Mouse (Mus musculus) MEL (cell line): ENCODE results near the gene Izumo4. TPM values are rescaled to one million over a fixed set of nuclear protein-coding genes. Genes with fewer than 3 reads are reported as not detected.

ENCODE experiments used
- DNase-seq: peaks from one replicate; pipeline ENCODE4 v3.0.0; 2011; ENCODE audit warnings: low read depth, low spot score
- H3K27ac ChIP-seq: 2 replicates; pipeline ENCODE4 v1.5.1; 2012; ENCODE audit warnings: low read depth, mild to moderate bottlenecking, control low read depth, low read length, moderate library complexity; ENCODE audit not compliant: control insufficient read depth
- H3K27me3 ChIP-seq, 2 experiments: fragments of 150-350 bp in 1 of 2; sonication (generic) in 1 of 2; 2 replicates each; pipeline ENCODE4 v1.6.1; 2012; ENCODE audit warnings: low read length in 2 of 2, mild to moderate bottlenecking in 2 of 2, improper control_type of control experiment in 1 of 2, moderate library complexity in 1 of 2; ENCODE audit not compliant: insufficient read depth in 2 of 2, control insufficient read depth in 1 of 2
- H3K36me3 ChIP-seq, 2 experiments: 2 replicates each; pipeline ENCODE4 v1.6.1; 2012 to 2014; ENCODE audit warnings: low read length in 2 of 2, improper control_type of control experiment in 1 of 2, inconsistent platforms in 1 of 2, mild to moderate bottlenecking in 1 of 2; ENCODE audit not compliant: insufficient read depth in 2 of 2, control insufficient read depth in 1 of 2
- H3K4me1 ChIP-seq, 2 experiments: fragments of 150-350 bp in 1 of 2; sonication (generic) in 1 of 2; 2 replicates each; pipeline ENCODE4 v1.6.1; 2012; ENCODE audit warnings: low read length in 2 of 2, improper control_type of control experiment in 1 of 2, mild to moderate bottlenecking in 1 of 2; ENCODE audit not compliant: insufficient read depth in 2 of 2, control insufficient read depth in 1 of 2
- H3K4me3 ChIP-seq, 2 experiments: fragments of 150-350 bp in 1 of 2; sonication (generic) in 1 of 2; 2 replicates each; pipeline ENCODE4 v1.5.1; 2012; ENCODE audit warnings: low read depth in 2 of 2, low read length in 2 of 2, mild to moderate bottlenecking in 2 of 2, moderate library complexity in 2 of 2, control low read depth in 1 of 2, improper control_type of control experiment in 1 of 2; ENCODE audit not compliant: control insufficient read depth in 1 of 2, insufficient read depth in 1 of 2
- H3K79me2 ChIP-seq: 2 replicates; pipeline ENCODE4 v1.6.1; 2012; ENCODE audit warnings: mild to moderate bottlenecking, low read length, moderate library complexity; ENCODE audit not compliant: control insufficient read depth, poor library complexity, insufficient read depth
- H3K9ac ChIP-seq: 2 replicates; pipeline ENCODE4 v1.6.1; 2012; ENCODE audit warnings: low read depth, mild to moderate bottlenecking, control low read depth, low read length, moderate library complexity; ENCODE audit not compliant: control insufficient read depth, poor library complexity, severe bottlenecking
- H3K9me3 ChIP-seq: fragments of 150-350 bp; sonication (generic); replicated peaks from 2 replicates; pipeline ENCODE4 v1.6.1; 2012; ENCODE audit warnings: mild to moderate bottlenecking, low read length, improper control_type of control experiment, moderate library complexity; ENCODE audit not compliant: insufficient read depth
- CHD1 ChIP-seq: IDR thresholded peaks from 2 replicates; pipeline ENCODE4 v1.6.1; 2012; ENCODE audit warnings: low read depth, mild to moderate bottlenecking, inconsistent platforms, low read length, improper control_type of control experiment
- CHD2 ChIP-seq: IDR thresholded peaks from 2 replicates; pipeline ENCODE4 v1.6.1; 2011; ENCODE audit warnings: low read length, improper control_type of control experiment
- CTCF ChIP-seq, 3 experiments: IDR thresholded peaks in 2 of 3; conservative IDR thresholded peaks in 1 of 3; 2 replicates each; pipeline ENCODE4 v1.5.1; 2011 to 2012; ENCODE audit warnings: low read length in 3 of 3, low read depth in 2 of 3, mild to moderate bottlenecking in 2 of 3, improper control_type of control experiment in 1 of 3, inconsistent platforms in 1 of 3, mixed read lengths in 1 of 3, moderate library complexity in 1 of 3; ENCODE audit not compliant: control insufficient read depth in 1 of 3, insufficient read depth in 1 of 3, poor library complexity in 1 of 3, severe bottlenecking in 1 of 3
- E2F4 ChIP-seq: IDR thresholded peaks from 2 replicates; pipeline ENCODE4 v1.6.1; 2011; ENCODE audit warnings: low read depth, low read length, improper control_type of control experiment, borderline replicate concordance
- ELF1 ChIP-seq: IDR thresholded peaks from 2 replicates; pipeline ENCODE4 v1.6.1; 2014; ENCODE audit warnings: low read depth, mild to moderate bottlenecking, inconsistent platforms, low read length, improper control_type of control experiment, moderate library complexity
- EP300 ChIP-seq, 2 experiments: IDR thresholded peaks; 2 replicates each; pipeline ENCODE4 v1.6.1; 2011; ENCODE audit warnings: improper control_type of control experiment in 2 of 2, low read length in 2 of 2, low read depth in 1 of 2, mild to moderate bottlenecking in 1 of 2
- ETS1 ChIP-seq: IDR thresholded peaks from 2 replicates; pipeline ENCODE4 v1.6.1; 2012; ENCODE audit warnings: low read depth, mild to moderate bottlenecking, inconsistent platforms, low read length, improper control_type of control experiment, moderate library complexity
- GABPA ChIP-seq: IDR thresholded peaks from 2 replicates; pipeline ENCODE4 v1.6.1; 2012; ENCODE audit warnings: low read depth, mild to moderate bottlenecking, inconsistent platforms, low read length, improper control_type of control experiment, moderate library complexity
- GATA1 ChIP-seq: IDR thresholded peaks from 2 replicates; pipeline ENCODE4 v1.6.1; 2011; ENCODE audit warnings: low read depth, low read length, improper control_type of control experiment
- HCFC1 ChIP-seq: IDR thresholded peaks from 2 replicates; pipeline ENCODE4 v1.6.1; 2012; ENCODE audit warnings: low read depth, mild to moderate bottlenecking, inconsistent platforms, low read length, improper control_type of control experiment, moderate library complexity
- JUND ChIP-seq: IDR thresholded peaks from 2 replicates; pipeline ENCODE4 v1.6.1; 2011; ENCODE audit warnings: low read depth, mild to moderate bottlenecking, improper control_type of control experiment, low read length
- KAT2A ChIP-seq: conservative IDR thresholded peaks from 2 replicates; pipeline ENCODE4 v1.6.1; 2012; ENCODE audit warnings: low read depth, low read length, improper control_type of control experiment, inconsistent platforms
- MAFK ChIP-seq: IDR thresholded peaks from 2 replicates; pipeline ENCODE4 v1.6.1; 2011; ENCODE audit warnings: low read depth, mild to moderate bottlenecking, low read length, improper control_type of control experiment, borderline replicate concordance
- MAX ChIP-seq: IDR thresholded peaks from 2 replicates; pipeline ENCODE4 v1.6.1; 2011; ENCODE audit warnings: low read length, improper control_type of control experiment
- MAZ ChIP-seq: IDR thresholded peaks from 2 replicates; pipeline ENCODE4 v1.6.1; 2012; ENCODE audit warnings: low read depth, mild to moderate bottlenecking, inconsistent platforms, low read length, improper control_type of control experiment
- MEF2A ChIP-seq: IDR thresholded peaks from 2 replicates; pipeline ENCODE4 v1.6.1; 2014; ENCODE audit warnings: low read depth, mild to moderate bottlenecking, inconsistent platforms, low read length, improper control_type of control experiment; ENCODE audit not compliant: poor library complexity, insufficient replicate concordance, severe bottlenecking; ENCODE audit errors: extremely low read depth
- MYC ChIP-seq: IDR thresholded peaks from 2 replicates; pipeline ENCODE4 v1.6.1; 2011; ENCODE audit warnings: low read depth, mild to moderate bottlenecking, low read length, improper control_type of control experiment, moderate library complexity
- NRF1 ChIP-seq: IDR thresholded peaks from 2 replicates; pipeline ENCODE4 v1.6.1; 2014; ENCODE audit warnings: low read depth, mild to moderate bottlenecking, inconsistent platforms, low read length, improper control_type of control experiment, moderate library complexity; ENCODE audit not compliant: poor library complexity, insufficient read depth, severe bottlenecking
- POLR2A ChIP-seq, 2 experiments: IDR thresholded peaks; 2 replicates each; pipeline ENCODE4 v1.6.1; 2011 to 2012; ENCODE audit warnings: low read length in 2 of 2, mild to moderate bottlenecking in 2 of 2, control low read depth in 1 of 2, improper control_type of control experiment in 1 of 2, low read depth in 1 of 2, moderate library complexity in 1 of 2; ENCODE audit not compliant: control insufficient read depth in 1 of 2, insufficient read depth in 1 of 2, poor library complexity in 1 of 2
- POLR2AphosphoS5 ChIP-seq: IDR thresholded peaks from 2 replicates; pipeline ENCODE4 v1.6.1; 2012; ENCODE audit warnings: low read depth, borderline replicate concordance, mild to moderate bottlenecking, inconsistent platforms, low read length, moderate library complexity, mixed read lengths
- SMC3 ChIP-seq: IDR thresholded peaks from 2 replicates; pipeline ENCODE4 v1.6.1; 2011; ENCODE audit warnings: low read depth, low read length, improper control_type of control experiment
- TAL1 ChIP-seq: IDR thresholded peaks from 2 replicates; pipeline ENCODE4 v1.6.1; 2012; ENCODE audit warnings: mild to moderate bottlenecking, inconsistent platforms, low read length, moderate library complexity, mixed read lengths
- TBP ChIP-seq: IDR thresholded peaks from 2 replicates; pipeline ENCODE4 v1.8.0; 2011; ENCODE audit warnings: low read depth, low read length, improper control_type of control experiment
- TCF12 ChIP-seq: IDR thresholded peaks from 2 replicates; pipeline ENCODE4 v1.6.1; 2014; ENCODE audit warnings: low read depth, mild to moderate bottlenecking, inconsistent platforms, low read length, improper control_type of control experiment, moderate library complexity
- UBTF ChIP-seq: IDR thresholded peaks from 2 replicates; pipeline ENCODE4 v1.6.1; 2012; ENCODE audit warnings: low read depth, mild to moderate bottlenecking, inconsistent platforms, low read length, improper control_type of control experiment, moderate library complexity, borderline replicate concordance; ENCODE audit not compliant: insufficient read depth
- USF1 ChIP-seq: IDR thresholded peaks from 2 replicates; pipeline ENCODE4 v1.6.1; 2014; ENCODE audit warnings: low read depth, mild to moderate bottlenecking, inconsistent platforms, low read length, improper control_type of control experiment, moderate library complexity
- USF2 ChIP-seq, 2 experiments: IDR thresholded peaks; 2 replicates each; pipeline ENCODE4 v1.6.1; 2011 to 2012; ENCODE audit warnings: improper control_type of control experiment in 2 of 2, low read length in 2 of 2, borderline replicate concordance in 1 of 2, inconsistent platforms in 1 of 2, low read depth in 1 of 2, mild to moderate bottlenecking in 1 of 2; ENCODE audit not compliant: insufficient read depth in 1 of 2
- ZC3H11A ChIP-seq: IDR thresholded peaks from 2 replicates; pipeline ENCODE4 v1.6.1; 2012; ENCODE audit warnings: low read depth, mild to moderate bottlenecking, inconsistent platforms, low read length, improper control_type of control experiment
- ZKSCAN1 ChIP-seq: IDR thresholded peaks from 2 replicates; pipeline ENCODE4 v1.6.1; 2012; ENCODE audit warnings: low read depth, mild to moderate bottlenecking, inconsistent platforms, low read length, improper control_type of control experiment, moderate library complexity
- polyA plus RNA-seq, 2 experiments: library from polyadenylated mRNA; stranded (reverse) in 1 of 2; unstranded in 1 of 2; fragments of >175 nt in 1 of 2; fragments of >200 nt in 1 of 2; gene quantifications; 2 replicates each; pipeline versions ENCODE4 v1.2.1 to v1.2.4; 2012; ENCODE audit warnings: low replicate concordance in 2 of 2, low read depth in 1 of 2; ENCODE audit not compliant: insufficient read length in 2 of 2, insufficient read depth in 1 of 2, missing spikeins in 1 of 2
- total RNA-seq: library from RNA; depleted of rRNA; stranded (reverse); fragments of 300-350 nt; gene quantifications from 2 replicates; pipeline ENCODE4 v1.2.3, GENCODE M21; 2012

The Izumo4 gene
- total and polyA plus RNA-seq, 3 experiments, result 1.0 to 3.8 TPM; not detected in 1

GRCm38 (mm10) chr10:80676198-80676928 is 25.6 kb upstream of the Izumo4 start (continued):
- TF ChIP-seq TAL1 (no peak), E2F4 (no peak), KAT2A (no peak; the same call in 1 of the 2 replicates), GABPA (no peak), HCFC1 (peak; percentile 83), MEF2A (peak; percentile 21; the same call in 1 of the 2 replicates), MAFK (no peak), MYC (peak; percentile 75; the same call in 1 of the 2 replicates), MAZ (peak; percentile 90), USF1 (peak; percentile 92), CHD2 (no peak), TCF12 (peak; percentile 82), ELF1 (peak; percentile 80), ZKSCAN1 (no peak)

GRCm38 (mm10) chr10:80677128-80677875 is 24.7 kb upstream of the Izumo4 start:
- DNase-seq, result peak; percentile 84
- H3K27me3 ChIP-seq, result no peaks in the 10 kb centered on the region
- peaks cover 9 to 31% of the 10 kb centered on the region in 2 experiments for H3K4me1 ChIP-seq
- H3K36me3 ChIP-seq, result peaks cover 0 to 25% of the 10 kb centered on the region in 2 experiments; a peak in 2 of 4 replicates
- peaks cover 46% of the 10 kb centered on the region for H3K79me2 ChIP-seq
- peak overlapping the region; percentile 81 for H3K9ac ChIP-seq
- no peaks in the 10 kb centered on the region for H3K9me3 ChIP-seq
- H3K4me3 ChIP-seq, result peak overlapping the region; percentile 67 to 68
- H3K27ac ChIP-seq, result peak overlapping the region; percentile 96
- no peak; the same call in 1 of the 2 replicates for TF ChIP-seq UBTF
- 0 out of 2 replicates have a peak, but pooled peaks have one; percentile 16 for TF ChIP-seq MAZ
- no peak for TF ChIP-seq ZKSCAN1
- TF ChIP-seq POLR2AphosphoS5, result no peak
- no peak for TF ChIP-seq MAX
- no peak for TF ChIP-seq GATA1
- peak; percentile 42; the same call in 1 of the 2 replicates for TF ChIP-seq MYC
- TF ChIP-seq USF2 (IDR thresholded peaks at IDR 0.05; ENCODE audit: borderline replicate concordance in 1 of 2, insufficient read depth in 1 of 2, low read depth in 1 of 2, low read length in 2 of 2), result no peak
- TF ChIP-seq JUND, result peak; percentile 81; the same call in 1 of the 2 replicates
- TF ChIP-seq USF1, result no peak
- no peak for TF ChIP-seq ZC3H11A
- no peak for TF ChIP-seq CTCF (IDR thresholded peaks at IDR 0.05 in 2 of 3, conservative IDR thresholded peaks at IDR 0.05 in 1 of 3; ENCODE audit: control insufficient read depth in 1 of 3, insufficient read depth in 1 of 3, low read depth in 2 of 3, low read length in 3 of 3, poor library complexity in 1 of 3, severe bottlenecking in 1 of 3)
- TF ChIP-seq TBP, result peak; percentile 46; the same call in 1 of the 2 replicates
- no peak for TF ChIP-seq TAL1
- no peak for TF ChIP-seq NRF1
- TF ChIP-seq EP300 (IDR thresholded peaks at IDR 0.05; ENCODE audit: low read depth in 1 of 2, low read length in 2 of 2), result peak; percentile 40 to 41; a peak in 3 of 4 replicates
- peak; percentile 93 for TF ChIP-seq CHD1
- TF ChIP-seq MEF2A, result no peak
- peak; percentile 43; the same call in 1 of the 2 replicates for TF ChIP-seq CHD2
- TF ChIP-seq SMC3, result no peak
- TF ChIP-seq E2F4, result peak; percentile 15; the same call in 1 of the 2 replicates
- TF ChIP-seq ETS1, result peak; percentile 84; the same call in 1 of the 2 replicates
- 0 out of 4 replicates have a peak, but pooled peaks of 1 of the 2 experiments have one; percentile 2 for TF ChIP-seq POLR2A (IDR thresholded peaks at IDR 0.05; ENCODE audit: control insufficient read depth in 1 of 2, insufficient read depth in 1 of 2, low read depth in 1 of 2, low read length in 2 of 2, poor library complexity in 1 of 2)
- no peak for TF ChIP-seq GABPA
- TF ChIP-seq KAT2A, result no peak
